Mouse (Mus musculus) brain, embryonic 14.5 days (tissue): ENCODE results near the gene Spaar. TPM values are rescaled to one million over a fixed set of nuclear protein-coding genes. Genes with fewer than 3 reads are reported as not detected.

Experiments used
- DNase-seq: peaks from one replicate; pipeline ENCODE4 v3.0.0-alpha.2; 2011; ENCODE audit warnings: low read depth
- CTCF ChIP-seq: fragments of 200-500 bp; IDR thresholded peaks from 2 replicates; pipeline ENCODE4 v1.5.1; 2012; ENCODE audit warnings: inconsistent platforms, mild to moderate bottlenecking, moderate library complexity, borderline replicate concordance; ENCODE audit not compliant: insufficient read depth, insufficient read length; ENCODE audit errors: extremely low read depth
- POLR2A ChIP-seq: fragments of 200-500 bp; IDR thresholded peaks from 2 replicates; pipeline ENCODE4 v1.6.1; 2012; ENCODE audit warnings: mild to moderate bottlenecking, inconsistent platforms, borderline replicate concordance; ENCODE audit not compliant: poor library complexity, insufficient read depth, insufficient read length, severe bottlenecking; ENCODE audit errors: extremely low read depth
- polyA plus RNA-seq: library from polyadenylated mRNA; depleted of rRNA; stranded (reverse); fragments of >200 nt; gene quantifications from 2 replicates; pipeline ENCODE4 v1.2.3, GENCODE M21; 2012

Spaar gene
- polyA plus RNA-seq, 1 experiment = 0.11 TPM

DNA sequence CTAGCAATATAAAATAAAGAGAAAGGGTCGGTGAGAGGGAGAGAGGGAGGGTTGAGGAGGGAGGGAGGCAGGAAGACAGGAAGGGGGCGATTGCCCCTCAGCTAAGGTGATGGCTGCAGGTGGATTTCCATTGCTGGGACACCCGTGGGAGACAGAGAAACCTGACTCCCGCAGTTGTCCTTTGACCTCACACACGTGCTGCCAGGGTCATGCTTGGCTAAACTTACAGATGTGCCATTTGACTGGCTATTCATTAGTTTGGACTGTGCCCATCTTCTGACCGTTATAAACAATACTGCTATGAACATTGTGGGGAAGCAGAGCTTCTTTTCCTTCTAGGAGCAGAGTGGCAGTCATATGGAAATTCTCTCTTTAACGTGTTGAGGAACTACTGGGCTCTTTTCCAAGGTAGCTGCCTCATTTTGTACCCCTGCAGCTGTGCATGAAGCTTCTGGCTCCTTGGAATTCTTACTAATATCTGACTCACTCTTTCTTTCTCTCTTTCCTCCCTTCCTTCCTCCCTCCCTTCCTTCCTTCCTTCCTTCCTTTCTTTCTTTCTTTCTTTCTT is 16.1 kb upstream of the Spaar start:
- DNase-seq = peak; percentile 79
- TF ChIP-seq POLR2A = no peak
- no peak for TF ChIP-seq CTCF

DNA sequence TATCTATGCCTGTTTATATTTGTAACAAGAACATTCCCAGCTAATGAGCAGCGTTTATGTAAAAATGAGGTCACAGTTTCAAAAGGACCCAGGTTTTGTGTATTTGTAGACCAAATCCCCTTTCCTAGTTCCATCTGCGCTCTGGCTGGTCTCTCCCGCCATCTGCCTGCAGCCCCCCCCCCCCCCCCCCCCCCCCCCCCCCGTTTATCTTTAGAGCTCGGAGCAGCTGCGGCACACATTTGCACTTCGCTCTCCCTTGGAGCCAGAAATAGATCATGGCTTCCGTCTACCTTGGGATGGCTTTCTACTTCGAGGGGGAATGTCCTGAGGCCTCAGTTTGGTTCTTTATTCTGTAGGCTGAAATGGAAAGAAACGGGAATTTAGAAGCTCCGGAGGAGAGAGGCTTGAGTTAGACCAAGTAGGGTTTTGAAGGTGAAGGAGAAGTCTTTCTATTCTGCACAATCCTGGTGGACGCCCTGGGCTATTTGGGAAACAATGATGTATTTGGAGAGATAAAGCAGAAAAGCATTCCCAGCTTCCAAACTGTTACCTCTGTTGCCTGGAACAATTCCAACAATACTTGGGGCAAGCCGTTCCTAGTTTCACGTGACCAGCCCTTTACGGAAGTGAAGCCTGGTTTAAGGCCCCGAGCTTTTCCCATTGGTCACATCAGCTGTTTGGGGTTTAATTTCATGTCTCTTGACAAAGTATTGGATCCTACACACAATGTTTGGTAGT is 9.2 kb upstream of the Spaar start:
- TF ChIP-seq POLR2A = no peak
- no peak for TF ChIP-seq CTCF

DNA sequence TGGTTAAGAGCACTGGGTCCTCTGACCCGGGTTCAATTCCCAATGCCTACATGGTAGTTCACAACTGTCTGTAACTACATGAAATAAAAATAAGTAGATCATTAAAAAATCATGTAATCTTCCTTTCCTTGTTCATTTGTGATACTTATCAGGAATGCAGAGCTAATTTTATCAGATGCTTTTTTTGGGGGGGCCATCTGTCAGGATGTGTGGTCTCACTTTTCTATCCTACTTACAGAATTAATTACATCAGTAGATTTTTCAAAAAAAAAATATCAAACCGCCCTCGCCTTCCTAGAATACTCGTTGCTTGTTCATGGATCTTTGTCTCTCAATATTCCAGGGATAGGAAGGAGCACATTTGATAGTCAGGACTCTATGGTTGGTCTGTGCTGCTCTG is 7.6 kb upstream of the Spaar start:
- TF ChIP-seq CTCF = no peak
- no peak for TF ChIP-seq POLR2A
- peak; percentile 31 for DNase-seq

More for the DNA sequence above, 9.2 kb upstream of the Spaar start:
- DNase-seq = peak; percentile 75

DNA sequence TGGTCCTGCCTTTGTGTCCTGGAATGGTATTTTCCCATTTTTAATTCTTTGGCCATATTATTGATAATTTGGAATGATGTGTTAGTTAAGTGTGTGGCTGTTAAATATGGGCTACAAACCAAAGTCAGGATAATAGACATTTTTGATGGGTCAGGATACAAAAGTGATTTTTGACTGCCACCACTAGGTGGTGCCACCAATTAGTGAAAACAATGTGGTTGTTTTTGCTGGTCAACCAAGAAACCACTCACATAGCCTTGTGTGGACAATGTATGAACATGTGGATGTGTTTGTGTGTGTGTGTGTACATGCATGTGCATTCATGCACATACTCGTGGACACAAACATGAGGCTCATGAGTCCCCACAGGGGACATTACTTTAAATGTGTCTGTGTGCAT is 5.1 kb upstream of the Spaar start:
- TF ChIP-seq POLR2A = no peak
- peak; percentile 43; the same call in 1 of the 2 replicates for TF ChIP-seq CTCF
- peak; percentile 35 for DNase-seq

DNA sequence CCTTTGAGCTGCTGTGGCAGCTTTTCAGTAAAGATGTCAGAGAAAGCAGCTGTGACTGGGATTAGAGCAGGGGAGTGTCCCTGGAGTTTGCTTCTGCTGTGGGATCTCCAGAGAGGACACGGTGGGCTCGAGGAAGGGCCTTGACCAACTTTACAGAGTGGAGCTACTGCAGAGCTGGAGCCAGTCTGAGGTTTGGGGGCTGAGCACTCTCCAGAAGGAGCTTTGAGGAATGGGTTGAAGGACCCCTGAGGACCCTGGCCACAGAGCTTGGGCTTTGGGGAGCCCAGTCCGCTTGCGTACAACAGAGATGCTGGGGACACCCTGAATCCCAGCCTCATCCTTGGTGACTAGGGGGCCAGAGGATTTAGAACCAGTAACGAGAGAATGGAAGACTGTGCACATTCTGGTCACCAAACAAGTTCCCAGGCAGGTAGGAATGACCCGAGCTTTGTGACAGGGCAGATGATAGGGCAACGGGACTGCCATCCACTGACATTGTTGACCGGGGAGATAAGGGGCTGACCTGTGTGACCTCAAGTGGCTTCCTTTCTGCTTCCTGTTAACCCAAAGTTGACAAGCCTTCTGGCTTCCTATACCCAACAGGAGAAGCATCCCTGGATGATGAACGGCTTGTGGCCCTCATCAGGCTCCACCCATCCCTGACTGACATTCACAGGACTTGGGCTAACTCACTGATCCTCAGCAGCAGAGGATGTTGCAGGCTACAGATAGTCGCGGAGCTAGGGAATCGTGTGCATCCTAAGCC is 3.4 kb upstream of the Spaar start:
- TF ChIP-seq POLR2A (no peak), CTCF (no peak)
- no peak for DNase-seq

DNA sequence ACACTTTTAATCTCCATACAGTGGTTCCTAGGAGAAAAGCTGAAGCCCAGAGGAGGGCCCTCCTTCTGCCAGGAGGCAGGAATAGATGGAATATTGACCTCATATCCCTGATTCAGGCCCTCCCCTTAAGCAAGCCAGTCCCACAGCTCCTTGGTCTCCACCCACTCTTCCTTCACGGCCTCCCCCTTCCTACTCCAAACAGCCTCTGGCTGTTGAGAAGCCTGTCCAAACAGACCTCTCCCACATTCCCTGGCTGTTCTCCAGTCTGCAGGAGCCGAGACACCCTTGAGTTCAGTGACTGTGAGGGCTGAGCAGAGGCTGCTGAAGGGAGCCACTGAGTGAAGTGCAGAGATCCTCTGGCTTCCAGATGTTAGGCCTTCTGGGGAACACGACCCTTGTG is 2.8 kb upstream of the Spaar start, which contains the start of gene Hrct1:
Gene Hrct1, plus strand, starts transcription at position 194 of the 400 bp plus-strand sequence.
- no peak for DNase-seq
- TF ChIP-seq CTCF (no peak), POLR2A (no peak)

DNA sequence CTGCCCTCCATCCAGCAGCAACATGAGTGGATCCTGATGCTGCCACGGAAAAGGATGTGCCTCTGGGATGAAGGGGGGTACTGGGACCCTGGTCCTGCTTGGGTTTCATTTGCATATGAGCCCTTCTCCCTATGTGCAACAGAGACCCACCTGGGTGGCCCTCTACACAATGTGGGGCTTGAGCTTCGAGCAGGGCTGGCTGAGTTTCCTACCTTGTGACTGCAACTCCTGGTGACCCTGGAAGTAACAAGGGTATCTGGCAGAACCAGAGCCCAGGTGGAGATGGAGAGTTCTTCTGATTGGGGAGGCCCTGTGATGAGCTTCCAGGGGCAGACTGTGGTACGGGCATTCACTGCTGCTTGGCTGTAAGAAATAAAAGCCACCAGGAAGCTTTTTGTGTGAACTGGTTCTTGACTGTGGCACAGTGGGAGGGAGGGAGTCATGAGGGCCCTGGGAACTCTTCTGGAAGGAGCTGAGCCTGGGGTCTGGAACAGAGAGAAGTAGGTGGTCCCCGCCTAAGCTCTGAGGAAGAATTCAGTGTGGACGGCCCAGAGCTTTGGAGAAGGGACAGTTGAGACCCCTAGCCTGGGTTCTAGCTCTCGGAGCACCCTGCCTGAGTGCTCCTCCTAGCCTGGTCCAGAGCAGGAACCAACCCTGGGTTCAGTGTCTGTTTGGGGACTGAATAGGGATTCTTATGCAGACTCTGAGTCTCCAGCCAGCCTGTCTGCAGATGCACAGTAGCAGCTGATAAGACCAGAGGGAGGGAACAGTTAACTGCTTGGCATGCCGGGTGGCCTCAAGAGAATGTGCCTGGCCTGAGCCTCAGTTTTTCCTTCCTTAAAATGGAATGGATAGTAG is 1.9 kb upstream of the Spaar start:
- DNase-seq = no peak

DNA sequence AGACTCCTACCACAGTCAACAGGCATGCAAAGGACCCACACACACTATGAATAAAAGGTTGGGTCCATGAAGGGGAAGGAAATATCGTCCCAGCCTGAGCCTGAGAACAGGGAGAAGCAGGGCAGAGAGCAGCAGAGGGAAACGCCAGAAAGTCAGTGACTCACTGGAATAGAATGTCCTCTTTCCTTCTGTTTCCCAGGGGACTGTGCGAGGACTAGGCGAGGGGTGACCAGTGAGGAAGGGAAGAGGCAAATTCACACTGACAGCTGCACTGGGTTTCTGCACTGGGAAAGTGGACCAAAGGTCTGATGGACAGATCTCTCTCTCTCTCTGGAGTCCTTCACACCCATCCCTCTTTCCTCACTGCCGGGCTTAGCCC is 1.3 kb upstream of the Spaar start:
- no peak for DNase-seq
- TF ChIP-seq POLR2A (no peak), CTCF (no peak)

More for the DNA sequence above, 1.9 kb upstream of the Spaar start:
- no peak for TF ChIP-seq CTCF
- TF ChIP-seq POLR2A = no peak

DNA sequence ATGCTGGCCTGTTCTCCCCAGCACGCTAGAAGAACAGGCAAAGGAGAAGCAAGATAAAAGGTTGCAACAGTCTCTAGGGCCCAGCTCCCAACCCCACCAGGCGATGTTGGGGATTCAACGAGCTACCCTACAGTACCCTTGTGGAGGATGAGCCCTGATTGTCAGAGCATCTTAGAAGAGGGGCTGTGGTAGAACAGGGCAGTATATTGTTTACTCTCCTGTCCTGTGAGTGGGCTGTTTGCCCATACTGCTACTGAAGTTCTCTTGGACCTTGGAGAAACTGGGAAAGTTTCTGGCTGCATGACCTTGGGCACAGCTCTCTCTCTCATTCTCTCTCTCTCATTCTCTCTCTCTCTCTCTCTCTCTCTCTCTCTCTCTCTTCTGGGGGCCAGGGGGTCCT is 708 bp upstream of the Spaar start:
- no peak for DNase-seq
- no peak for TF ChIP-seq CTCF
- no peak for TF ChIP-seq POLR2A

DNA sequence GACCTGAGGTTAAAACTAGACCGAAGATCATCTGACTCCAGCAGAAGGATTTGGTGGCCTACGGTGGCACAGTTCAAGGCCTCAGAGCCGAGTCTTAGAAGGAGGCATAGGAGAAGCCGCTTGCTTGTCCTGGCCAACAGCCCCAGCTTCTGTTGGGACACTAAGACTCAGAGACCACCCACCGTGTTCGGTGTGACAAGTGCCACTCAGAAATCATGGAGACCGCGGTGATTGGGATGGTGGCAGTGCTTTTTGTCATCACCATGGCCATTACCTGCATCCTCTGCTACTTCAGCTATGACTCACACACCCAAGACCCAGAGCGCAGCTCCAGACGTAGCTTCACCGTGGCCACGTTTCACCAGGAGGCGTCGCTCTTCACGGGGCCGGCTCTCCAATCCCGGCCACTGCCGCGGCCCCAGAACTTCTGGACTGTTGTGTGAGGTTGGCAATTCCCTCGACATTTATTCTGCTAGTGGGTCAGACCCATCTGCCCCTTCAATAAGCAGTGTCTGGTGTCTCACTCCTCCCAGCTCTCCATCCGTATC is 990 bp downstream of the Spaar start:
- DNase-seq = no peak
- no peak for TF ChIP-seq CTCF
- no peak for TF ChIP-seq POLR2A
